8 mouse cellular contexts compared by ENCODE assay signal in the genomic region with DNA sequence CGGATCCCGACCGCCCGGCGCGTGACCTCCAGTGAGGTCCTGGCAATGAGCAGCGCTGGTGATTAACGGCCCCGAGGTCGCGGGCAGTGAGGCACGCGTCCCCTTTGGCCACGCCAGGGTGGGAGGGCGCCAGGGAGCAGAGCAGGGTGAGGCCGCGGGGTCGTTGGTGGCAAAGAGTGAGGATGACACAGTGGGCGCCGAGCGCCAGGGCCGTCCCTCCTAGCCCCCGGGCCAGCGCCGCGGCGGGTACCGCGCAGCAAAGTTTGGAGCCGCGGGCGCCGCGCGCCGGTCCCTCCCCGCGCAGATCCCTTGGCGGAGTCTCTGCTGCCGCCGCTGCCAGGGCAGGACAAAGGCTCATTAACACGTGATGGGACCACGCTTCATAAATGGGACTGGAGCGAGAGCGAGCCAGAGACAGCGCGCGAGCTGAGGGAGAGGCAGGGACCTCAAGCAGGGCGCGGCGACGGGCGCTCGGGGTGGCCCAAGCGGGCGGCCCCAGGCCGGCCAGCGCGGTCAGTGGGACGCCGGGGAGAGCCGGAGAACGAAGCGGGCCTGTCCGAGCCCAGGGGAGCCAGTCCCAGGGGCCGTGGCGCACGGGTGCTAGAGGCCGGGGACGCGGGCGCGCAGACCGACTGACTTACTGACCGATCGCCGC. TPM values are rescaled to one million over a fixed set of nuclear protein-coding genes. Genes with fewer than 3 reads are reported as not detected.
DNase-seq lines count a peak whose midpoint lies in the region; ATAC-seq and TF ChIP-seq lines count a peak whose summit lies in the region.

A gene (plus strand): TSS at position 360 of the 655 bp plus-strand sequence.

- peaks cover 3% of the 10 kb centered on the region; the same call in 1 of the 2 replicates for H3K4me1 ChIP-seq in cortical plate, adult 2 months (ENCODE audit: control insufficient read depth, insufficient read depth, low read length)
- H3K4me1 ChIP-seq in hindbrain, embryonic 16.5 days (ENCODE audit: control insufficient read depth, insufficient read depth, low read depth, low read length): peaks cover 11% of the 10 kb centered on the region

- H3K36me3 ChIP-seq in hindbrain, embryonic 16.5 days (ENCODE audit: control insufficient read depth, insufficient read depth, low read length): no peaks in the 10 kb centered on the region

- H3K9me3 ChIP-seq in hindbrain, embryonic 16.5 days (ENCODE audit: control insufficient read depth, low read length): no peaks in the 10 kb centered on the region

- H3K4me3 ChIP-seq in cortical plate, adult 2 months (ENCODE audit: insufficient read depth, low read length): peak within 1 kb of the TSS; percentile 70
- peak within 1 kb of the TSS; percentile 82 for H3K4me3 ChIP-seq in hindbrain, embryonic 16.5 days (ENCODE audit: low read length)

- peak within 1 kb of the TSS; percentile 96 for H3K9ac ChIP-seq in hindbrain, embryonic 16.5 days (ENCODE audit: low read depth, low read length)

- peak; percentile 80 for TF ChIP-seq POLR2A in cortical plate, adult 2 months (IDR thresholded peaks at IDR 0.05; ENCODE audit: extremely low read depth, insufficient read depth, low read length)

- 0% methylated on average over 62 of the region's 77 CpGs for WGBS in hindbrain, embryonic 16.5 days

- peaks cover 2% of the 10 kb centered on the region; the same call in 1 of the 2 replicates for H3K27me3 ChIP-seq in hindbrain, embryonic 16.5 days (replicated peaks; ENCODE audit: control insufficient read depth, insufficient read depth, low read length)

- ATAC-seq in hindbrain, embryonic 16.5 days: peak; percentile 91

- TF ChIP-seq CTCF in cortical plate, adult 2 months (IDR thresholded peaks at IDR 0.05; ENCODE audit: extremely low read depth, insufficient read depth, low read length): no peak

- H3K4me2 ChIP-seq in hindbrain, embryonic 16.5 days (ENCODE audit: low read length): peak within 1 kb of the TSS; percentile 92

- DNase-seq in adrenal gland, adult 8-10 months: peak; percentile 83
- peak; percentile 74 for DNase-seq in gastrocnemius, postnatal 10 days
- DNase-seq in left cerebral cortex, adult 18-20 months (ENCODE audit: low spot score in 2 of 2): peak; percentile 58 to 69
- peak; percentile 34 for DNase-seq in lung, postnatal 25 days (ENCODE audit: low spot score)
- peak; percentile 66 to 74 for DNase-seq in right cerebral cortex, adult 2 months (ENCODE audit: low spot score in 2 of 2)
- no peak for DNase-seq in thymus, postnatal 0 days (ENCODE audit: low spot score)

- peak within 1 kb of the TSS; percentile 95 for H3K27ac ChIP-seq in cortical plate, adult 2 months (ENCODE audit: insufficient read depth, low read length)
- peak within 1 kb of the TSS; percentile 94 for H3K27ac ChIP-seq in hindbrain, embryonic 16.5 days (ENCODE audit: low read depth, low read length)

RNA-seq across cellular contexts. Expression of the gene that starts here (rescaled TPM):
- total RNA-seq in adrenal gland, adult 8-10 months (2022): 10 to 100 TPM; 25.7 to 35.6 (median 30.7) TPM
- 54.6 and 55.0 TPM in 2 replicates for polyA plus RNA-seq in cortical plate, adult 2 months (2012; rRNA removed)
- total RNA-seq in gastrocnemius, postnatal 10 days (2021): 1 to 10 TPM; 4.3 TPM
- polyA plus RNA-seq in hindbrain, embryonic 16.5 days (2015; fragmentation: Nextera tagmentation; extraction: Ambion mirVana): 52.0 and 57.0 TPM in 2 replicates
- total RNA-seq in left cerebral cortex, adult 18-20 months (2021): 100 to 1,000 TPM; 125 to 129 TPM
- polyA plus RNA-seq in thymus, postnatal 0 days (2015; fragmentation: Nextera tagmentation; extraction: Ambion mirVana): 0.04 and 0.05 TPM in 2 replicates

Comparison
In these comparisons a context has a peak if more than half of its experiments do, and no peak if none do; other contexts are left out.
1. RNA of the gene that starts here (total RNA-seq): 125 to 129 TPM in left cerebral cortex, adult 18-20 months and 25.7 to 35.6 TPM in adrenal gland, adult 8-10 months; 4.3 TPM in gastrocnemius, postnatal 10 days; every median in the first group is over 4 times any median in the second.
2. RNA of the gene that starts here (polyA plus RNA-seq): 54.6 to 55.0 TPM in cortical plate, adult 2 months and 52.0 to 57.0 TPM in hindbrain, embryonic 16.5 days; 0.04 to 0.05 TPM in thymus, postnatal 0 days; every median in the first group is over 10 times any median in the second.